Comparison of ENCODE assay signal across 19 mouse cellular contexts in the genomic region with DNA sequence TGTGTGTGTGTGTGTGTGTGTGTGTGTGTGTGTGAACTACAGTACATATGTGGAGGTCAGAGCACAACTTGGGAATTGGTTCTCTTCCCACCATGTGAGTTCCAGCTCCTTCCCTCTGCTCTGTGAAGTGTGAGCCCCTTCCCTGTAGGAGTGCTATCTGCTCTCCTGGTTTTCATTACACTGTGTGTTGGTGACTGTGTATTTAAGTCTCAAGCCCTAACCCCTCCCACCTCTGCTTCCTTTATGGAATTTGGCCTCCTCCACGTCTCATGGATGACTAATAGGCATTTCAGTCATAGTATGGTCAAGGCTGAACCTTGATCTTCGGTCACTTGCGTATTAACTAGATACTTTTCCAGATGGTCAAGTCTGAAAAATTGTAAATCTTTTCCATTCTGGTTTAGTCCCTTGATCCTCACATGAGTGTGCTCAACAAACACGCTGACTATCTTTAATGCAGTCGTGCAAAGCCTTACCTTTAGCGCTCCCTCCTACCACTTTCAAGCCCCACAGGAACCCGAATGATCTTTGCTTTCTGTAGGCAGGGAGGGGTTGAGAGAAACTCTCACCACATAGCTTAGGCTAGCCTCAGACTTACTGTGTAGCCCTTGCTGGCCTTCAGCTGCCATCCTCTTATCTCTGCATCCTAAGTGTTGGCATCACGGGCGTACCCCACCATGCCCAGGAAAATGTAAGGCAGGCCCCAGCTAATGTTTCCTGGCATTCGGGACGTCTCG. TPM values are rescaled to one million over a fixed set of nuclear protein-coding genes. Genes with fewer than 3 reads are reported as not detected.
DNase-seq lines count a peak whose midpoint lies in the region; ATAC-seq and TF ChIP-seq lines count a peak whose summit lies in the region.
"Had no signal": no experiment of that assay in that cellular context is flagged by ENCODE, and none has a peak within 500 bp of the region (broad histone marks: within the 10 kb centered on the region; RNA-seq: fewer than 3 reads in every experiment).

No protein-coding gene starts in this region.

- H3K9ac ChIP-seq in kidney, embryonic 15.5 days = no peak overlapping the region
- H3K9ac ChIP-seq in kidney, postnatal 0 days (ENCODE audit: low read depth, low read length) = no peak overlapping the region
- H3K9ac ChIP-seq: forebrain, embryonic 13.5 days; liver, embryonic 14.5 days; lung, embryonic 15.5 days had no signal

- DNase-seq in kidney, postnatal 25 days = no peak
- DNase-seq in adrenal gland, postnatal 14 days = peak; percentile 42
- peak; percentile 35 for DNase-seq in kidney, postnatal 0 days (ENCODE audit: low spot score)
- DNase-seq in yolk sac, embryonic 10.5 days (ENCODE audit: low spot score) = peak; percentile 31
- DNase-seq in left cerebral cortex, adult 2 months (ENCODE audit: extremely low spot score in 1 of 2, low spot score in 2 of 2) = no peak
- no peak for DNase-seq in cerebellum, adult 11 months
- DNase-seq: cerebellum, adult 2 months; cerebellum, postnatal 36 days; gastrocnemius, postnatal 25 days; lung, postnatal 4 days; right cerebral cortex, postnatal 4 days; thymus, postnatal 25 days had no signal

- no peak for TF ChIP-seq CTCF in kidney, postnatal 0 days (IDR thresholded peaks at IDR 0.05; ENCODE audit: low read depth)
- no peak for TF ChIP-seq CTCF in left cerebral cortex, adult 2 months (IDR thresholded peaks at IDR 0.05)

- H3K4me3 ChIP-seq in kidney, embryonic 15.5 days (replicated peaks) = no peak overlapping the region
- H3K4me3 ChIP-seq in kidney, postnatal 0 days (replicated peaks; ENCODE audit: low read depth, low read length) = no peak overlapping the region
- no peak overlapping the region for H3K4me3 ChIP-seq in left cerebral cortex, adult 2 months
- H3K4me3 ChIP-seq: forebrain, embryonic 13.5 days; hindbrain, embryonic 10.5 days; lung, embryonic 15.5 days had no signal

- no peaks in the 10 kb centered on the region for H3K4me1 ChIP-seq in kidney, embryonic 15.5 days
- no peaks in the 10 kb centered on the region for H3K4me1 ChIP-seq in kidney, postnatal 0 days (replicated peaks; ENCODE audit: insufficient read depth, low read length)
- H3K4me1 ChIP-seq: forebrain, embryonic 13.5 days; hindbrain, embryonic 10.5 days; lung, embryonic 15.5 days had no signal

- H3K36me3 ChIP-seq in kidney, embryonic 15.5 days = peaks cover 55% of the 10 kb centered on the region
- peaks cover 15% of the 10 kb centered on the region for H3K36me3 ChIP-seq in kidney, postnatal 0 days (ENCODE audit: insufficient read depth, low read length)

- intact Hi-C loops in left cerebral cortex, adult 2 months (cut with DNase I) = no loop called here

- 91% methylated on average over 12 of the region's 12 CpGs for WGBS in kidney, embryonic 15.5 days
- 89% methylated on average over 12 of the region's 12 CpGs for whole genome bisulfite sequencing in kidney, postnatal 0 days

- peak overlapping the region; percentile 30; the same call in 1 of the 2 replicates for H3K27ac ChIP-seq in kidney, embryonic 15.5 days
- H3K27ac ChIP-seq in kidney, postnatal 0 days = peak overlapping the region; percentile 32; the same call in 1 of the 2 replicates
- H3K27ac ChIP-seq in left cerebral cortex, adult 2 months = no peak overlapping the region
- H3K27ac ChIP-seq: forebrain, embryonic 13.5 days; hindbrain, embryonic 10.5 days; hindbrain, postnatal 0 days; liver, embryonic 14.5 days; lung, embryonic 15.5 days had no signal

- no peaks in the 10 kb centered on the region for H3K27me3 ChIP-seq in kidney, embryonic 15.5 days
- H3K27me3 ChIP-seq in kidney, postnatal 0 days (ENCODE audit: insufficient read depth, low read length) = no peaks in the 10 kb centered on the region
- H3K27me3 ChIP-seq: forebrain, embryonic 13.5 days; lung, embryonic 15.5 days had no signal

- peak; percentile 36; the same call in 1 of the 2 replicates for ATAC-seq in kidney, embryonic 15.5 days (replicated peaks; ENCODE audit: low FRiP score)
- ATAC-seq in kidney, postnatal 0 days (replicated peaks; ENCODE audit: low FRiP score, low read depth) = peak; percentile 89
- ATAC-seq: activated CD4-positive, CD25-positive, alpha-beta regulatory T cell, adult 4 months; forebrain, embryonic 13.5 days; hindbrain, postnatal 0 days had no signal

- H3K9me3 ChIP-seq in kidney, embryonic 15.5 days (replicated peaks) = no peaks in the 10 kb centered on the region
- no peaks in the 10 kb centered on the region for H3K9me3 ChIP-seq in kidney, postnatal 0 days (replicated peaks; ENCODE audit: low read length)
- H3K9me3 ChIP-seq: forebrain, embryonic 13.5 days; hindbrain, embryonic 10.5 days; lung, embryonic 15.5 days had no signal

- H3K4me2 ChIP-seq in kidney, embryonic 15.5 days = no peak overlapping the region
- H3K4me2 ChIP-seq in kidney, postnatal 0 days (ENCODE audit: low read length) = no peak overlapping the region
- H3K4me2 ChIP-seq: forebrain, embryonic 13.5 days; lung, embryonic 15.5 days had no signal

RNA-seq across cellular contexts. Expression of a gene that starts 7.2 kb away (rescaled TPM):
- polyA plus RNA-seq in kidney, embryonic 15.5 days (2015; fragmentation: Nextera tagmentation; extraction: Ambion mirVana) = 45.1 and 48.2 TPM in 2 replicates
- total RNA-seq in adrenal gland, postnatal 14 days (2021) = 22.5 and 24.3 TPM in 2 replicates
- polyA plus RNA-seq in kidney, postnatal 0 days (2015; fragmentation: Nextera tagmentation; extraction: Ambion mirVana) = 39.0 and 42.3 TPM in 2 replicates
- 10 to 100 TPM; 12.6 to 15.6 TPM for total RNA-seq in left cerebral cortex, adult 2 months (2021)

RNA-seq across cellular contexts. Expression of a gene that starts 56.3 kb away (rescaled TPM):
- polyA plus RNA-seq in kidney, embryonic 15.5 days (2015; fragmentation: Nextera tagmentation; extraction: Ambion mirVana) = 0.24 and 0.39 TPM in 2 replicates
- 0.26 and 0.86 TPM in 2 replicates for total RNA-seq in adrenal gland, postnatal 14 days (2021)
- 0.33 and 0.45 TPM in 2 replicates for polyA plus RNA-seq in kidney, postnatal 0 days (2015; fragmentation: Nextera tagmentation; extraction: Ambion mirVana)
- under 1 TPM; 0.16 to 0.41 TPM for total RNA-seq in left cerebral cortex, adult 2 months (2021)

Comparison
In these comparisons a context has a peak if more than half of its experiments do, and no peak if none do; other contexts are left out.
1. DNase-seq: peak in adrenal gland, postnatal 14 days (single experiment), kidney, postnatal 0 days (single experiment) and yolk sac, embryonic 10.5 days (single experiment); none in kidney, postnatal 25 days (0 of 2), left cerebral cortex, adult 2 months (0 of 2) and cerebellum, adult 11 months (single experiment).